Mouse (Mus musculus) CD4-positive, CD25-positive, alpha-beta regulatory T cell, adult 2 months (primary cell): ENCODE data around the gene Cldn14.
"Not testable (repeated sequence)": the region's sequence is repeated elsewhere in the genome, so short reads cannot be mapped to it uniquely, and the experiment has no call there.

Source experiments
- DNase-seq: peaks from one replicate; pipeline ENCODE4 v3.0.0-alpha.2; 2012; ENCODE audit warnings: low read depth, low spot score

Gene Cldn14

GRCm38 (mm10) chr16:94009356-94009755 lies 719 bp upstream of the Cldn14 start:
- DNase-seq = no peak

DNA sequence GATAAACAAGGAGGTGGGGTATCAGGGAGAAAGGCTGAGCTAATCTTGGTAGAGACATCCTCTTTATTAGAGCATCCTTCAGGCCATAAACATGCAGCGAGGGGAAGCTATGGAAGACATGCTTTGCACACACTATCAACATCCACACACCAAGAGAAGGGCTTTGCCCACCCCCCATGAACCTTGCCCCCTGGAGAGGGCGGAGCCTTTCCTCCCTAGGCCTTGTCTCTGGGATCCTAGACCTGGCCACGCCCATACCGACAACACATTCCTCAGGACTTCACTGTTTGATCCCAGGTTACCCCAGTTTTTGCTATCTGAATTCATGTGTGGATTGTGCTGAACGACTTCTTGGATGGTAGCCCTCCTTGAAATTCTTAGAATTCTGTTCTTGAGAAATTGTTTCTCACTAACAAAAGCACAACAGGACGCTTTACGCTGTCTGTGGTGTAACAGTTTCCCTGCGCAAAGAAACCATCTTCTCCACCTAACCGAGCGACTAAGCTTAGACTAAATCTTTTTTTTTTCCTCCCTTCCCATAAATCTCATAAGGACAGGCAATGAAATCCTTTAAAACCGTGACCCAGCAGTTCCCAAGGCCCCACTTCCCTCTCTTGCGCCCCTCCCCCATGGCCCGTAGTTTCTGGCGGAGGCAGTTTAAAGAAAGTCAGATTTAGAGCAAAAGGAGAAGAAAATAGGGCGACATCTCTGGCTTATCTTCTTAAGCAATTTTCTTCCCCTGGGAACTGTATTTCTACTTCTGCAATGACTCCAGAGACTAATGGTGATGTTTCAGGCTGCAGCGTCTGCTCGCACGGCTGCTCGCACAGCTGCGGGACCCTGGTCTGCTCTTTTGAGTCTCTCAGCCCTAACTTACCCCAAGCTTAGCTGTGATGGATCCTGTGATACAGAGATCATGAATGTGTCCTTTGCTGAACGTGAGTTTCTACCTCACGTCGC lies 1.7 kb downstream of the Cldn14 start:
- no peak for DNase-seq

DNA sequence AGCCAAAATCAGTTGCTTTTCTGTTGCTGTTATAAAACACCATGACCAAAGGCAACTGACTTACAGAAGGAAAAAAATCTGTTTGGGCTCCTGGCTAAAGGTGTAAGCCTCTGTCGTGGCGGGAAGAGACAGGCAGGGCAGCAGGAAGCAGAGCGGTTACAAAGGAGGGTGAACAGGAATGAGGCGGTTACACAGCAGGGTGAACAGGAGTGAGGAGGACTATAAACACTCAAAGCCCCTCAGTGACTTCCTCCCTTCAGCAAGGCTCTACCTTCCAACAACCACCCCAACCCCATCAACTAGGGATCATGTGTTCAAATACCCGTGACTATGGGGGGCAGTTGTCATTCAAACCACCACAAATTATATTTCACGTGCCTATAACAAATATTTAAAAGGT lies 5.2 kb downstream of the Cldn14 start:
- no peak for DNase-seq

DNA sequence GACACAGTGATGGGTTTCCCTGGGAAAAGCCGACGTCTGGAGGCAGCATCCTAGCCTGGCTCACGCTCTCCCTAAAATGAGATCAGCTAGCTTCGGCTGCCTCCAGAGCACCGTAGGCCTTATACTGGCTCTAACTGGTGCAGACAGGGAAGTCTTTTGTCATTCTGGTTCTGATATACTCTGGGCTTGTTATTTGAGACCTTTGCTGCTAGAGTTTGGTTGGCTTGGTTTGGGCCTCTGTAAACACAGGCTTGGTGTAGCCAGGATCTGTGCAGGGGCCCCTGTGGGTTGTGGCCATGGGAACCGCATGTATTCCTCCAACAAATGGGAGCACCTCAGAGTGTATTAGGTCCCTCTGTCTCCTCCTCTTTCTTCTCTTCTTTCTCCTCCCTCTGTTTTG lies 7.3 kb downstream of the Cldn14 start:
- DNase-seq = no peak

DNA sequence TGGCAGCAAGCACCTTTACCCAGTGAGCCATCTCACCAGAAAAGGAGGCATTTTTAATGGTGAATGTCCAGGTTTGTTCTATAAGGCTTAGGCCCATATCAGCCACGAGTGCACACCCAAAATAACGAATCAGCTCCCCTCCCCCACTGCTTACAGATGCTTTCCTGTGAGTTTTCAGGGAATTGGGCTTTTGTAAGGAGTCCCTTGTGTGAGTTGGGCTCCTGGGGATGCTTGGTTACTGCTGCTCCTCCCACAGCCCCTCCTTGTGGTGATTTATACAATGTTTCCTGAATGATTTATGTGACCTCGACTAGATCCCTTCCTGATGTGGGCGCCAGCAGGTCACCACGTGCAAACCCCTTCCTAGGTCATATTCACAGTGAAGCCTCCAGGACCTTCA lies 9.7 kb downstream of the Cldn14 start:
- no peak for DNase-seq

GRCm38 (mm10) chr16:93983576-93983975 lies 25.1 kb downstream of the Cldn14 start:
- DNase-seq = no peak

GRCm38 (mm10) chr16:93982341-93982740 lies 26.3 kb downstream of the Cldn14 start:
- no peak for DNase-seq

DNA sequence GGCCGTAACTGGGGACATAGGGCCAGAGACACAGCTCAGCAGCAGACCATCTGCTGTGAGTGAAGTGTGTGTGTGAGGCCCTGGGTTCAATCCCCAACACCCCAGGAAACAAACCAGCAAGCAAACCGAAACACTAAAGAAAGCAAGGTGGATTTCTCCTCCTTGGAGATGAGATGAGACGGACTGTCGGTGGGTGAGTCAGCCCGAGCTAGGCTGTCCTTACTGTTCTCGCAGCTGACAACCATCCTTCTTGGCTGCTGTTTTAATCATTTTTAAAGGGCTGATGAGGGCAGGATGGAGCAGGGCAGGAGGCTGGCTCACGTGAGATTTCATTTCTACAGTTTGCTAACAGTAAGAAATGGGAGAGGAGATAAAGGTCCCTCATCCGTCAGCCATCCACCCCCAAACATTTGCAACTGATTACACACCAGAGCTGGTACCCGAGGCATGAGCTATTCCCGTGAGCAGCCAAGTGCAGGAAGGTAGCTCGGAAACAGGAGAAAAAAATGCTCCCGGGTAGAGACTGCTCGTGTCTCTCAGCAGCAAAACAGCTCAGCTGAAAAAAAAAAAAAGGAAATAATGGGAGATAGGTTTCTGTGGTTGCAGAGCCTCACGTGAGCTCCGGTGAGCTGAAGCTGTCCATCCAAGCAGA lies 27.3 kb downstream of the Cldn14 start:
- DNase-seq = no peak

GRCm38 (mm10) chr16:93980338-93980737 lies 28.3 kb downstream of the Cldn14 start:
- not testable (repeated sequence) for DNase-seq

DNA sequence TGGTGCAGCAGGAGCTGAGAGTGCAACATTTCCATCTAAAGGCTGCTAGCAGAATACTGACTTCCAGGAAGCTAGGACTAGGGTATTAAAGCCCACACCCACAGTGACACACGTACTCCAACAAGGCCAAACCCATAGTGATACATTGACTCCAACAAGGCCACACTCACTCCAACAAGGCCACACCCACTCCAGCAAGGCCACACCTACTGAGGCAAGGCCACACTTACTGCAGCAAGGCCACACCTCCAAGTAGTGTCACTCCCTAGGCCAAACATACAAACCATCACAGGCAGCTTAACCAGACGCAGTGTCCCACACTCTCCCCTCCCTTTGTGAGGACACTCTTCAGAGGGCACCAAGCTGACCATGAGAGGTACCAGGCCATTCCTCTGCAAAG lies 29.3 kb downstream of the Cldn14 start:
- no peak for DNase-seq

DNA sequence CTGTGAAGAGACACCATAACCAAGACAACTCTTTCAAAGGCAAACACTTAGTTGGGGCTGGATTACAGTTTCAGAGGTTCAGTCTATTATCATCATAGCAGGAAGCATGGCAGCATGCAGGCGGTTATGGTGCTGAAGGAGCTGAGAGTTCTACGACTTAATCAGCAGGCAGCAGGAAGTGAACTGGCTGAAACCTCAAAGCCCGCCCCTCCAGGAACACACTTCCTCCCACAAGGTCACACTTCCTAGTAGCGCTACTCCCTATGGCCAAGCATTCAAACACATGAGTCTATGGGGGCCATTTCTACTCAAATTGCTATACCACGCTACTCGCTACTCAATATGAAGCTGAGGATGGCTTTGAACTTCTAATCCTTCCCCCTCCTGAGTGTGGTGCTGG lies 31.1 kb downstream of the Cldn14 start:
- DNase-seq = no peak

DNA sequence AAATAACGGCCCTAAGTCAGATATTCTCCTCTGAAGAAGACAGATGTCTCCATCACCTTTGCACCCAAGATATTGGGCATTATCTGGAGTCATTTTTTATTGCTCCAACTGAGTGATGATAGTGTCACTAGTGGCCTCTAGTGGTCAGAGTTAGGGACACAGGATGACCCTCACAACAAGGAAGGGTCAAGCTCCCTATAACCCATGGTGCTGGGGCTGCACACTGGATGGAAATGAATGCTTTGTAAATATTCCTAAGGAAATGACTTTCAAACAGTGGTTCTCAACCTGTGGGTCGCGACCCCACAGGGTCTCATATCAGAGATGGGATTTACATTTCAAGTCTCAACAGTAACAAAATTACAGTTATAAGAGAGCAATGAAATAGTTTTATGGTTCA lies 31.7 kb downstream of the Cldn14 start:
- DNase-seq = no peak

DNA sequence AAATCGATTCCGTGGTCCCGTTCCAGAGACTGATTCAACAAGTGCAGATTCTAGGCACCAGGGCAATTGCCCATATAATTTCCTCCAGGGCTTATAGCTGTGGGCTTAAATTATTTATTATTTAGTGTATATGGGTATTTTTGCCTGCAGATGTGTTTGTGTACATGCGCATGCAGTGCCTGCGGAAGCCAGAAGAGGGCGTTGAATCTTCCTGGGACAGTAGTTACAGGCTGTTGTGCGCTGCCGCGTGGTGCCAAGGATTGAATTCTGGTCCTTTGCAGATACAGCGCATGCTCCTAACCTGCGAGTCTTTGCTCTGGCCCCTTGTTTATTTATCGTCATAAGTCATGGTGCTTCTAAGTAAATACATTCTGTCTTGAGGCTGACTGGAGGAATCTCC lies 33.2 kb downstream of the Cldn14 start:
- DNase-seq = no peak

- DNase-seq = no peak
These were observed 34.4 kb downstream of the Cldn14 start for GRCm38 (mm10) chr16:93974278-93974677.

GRCm38 (mm10) chr16:93973554-93973953 lies 35.1 kb downstream of the Cldn14 start:
- DNase-seq = peak; percentile 66

GRCm38 (mm10) chr16:93973123-93973522 lies 35.5 kb downstream of the Cldn14 start:
- no peak for DNase-seq

DNA sequence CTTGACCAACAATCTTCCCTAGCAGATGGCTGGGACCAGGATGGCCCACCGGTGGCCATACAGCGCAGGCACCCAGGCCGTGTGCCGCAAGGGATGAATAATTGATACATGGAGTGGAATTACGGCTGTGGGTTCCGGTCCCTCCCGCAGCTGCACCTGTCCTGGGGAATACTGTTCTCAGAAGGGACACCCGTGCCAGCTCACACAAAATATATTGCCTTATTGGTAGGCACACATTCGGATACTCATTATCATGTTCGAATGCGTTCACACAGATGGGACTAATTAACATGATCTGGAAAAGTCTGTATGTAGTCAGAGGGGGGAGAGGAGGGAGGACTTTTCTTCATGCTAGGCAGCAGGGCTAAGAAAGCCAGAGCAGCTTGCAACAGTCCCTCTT lies 37.6 kb downstream of the Cldn14 start:
- DNase-seq = no peak

- no peak for DNase-seq
These were observed 40.7 kb downstream of the Cldn14 start for GRCm38 (mm10) chr16:93967893-93968292.

- DNase-seq = no peak
These were observed 46.4 kb downstream of the Cldn14 start for GRCm38 (mm10) chr16:93962283-93962682.

GRCm38 (mm10) chr16:93961099-93961646 lies 47.5 kb downstream of the Cldn14 start:
- DNase-seq = no peak

GRCm38 (mm10) chr16:93960495-93960894 lies 48.1 kb downstream of the Cldn14 start:
- DNase-seq = no peak

- DNase-seq = no peak
These were observed 51.2 kb downstream of the Cldn14 start for GRCm38 (mm10) chr16:93957402-93957801.

- no peak for DNase-seq
These were observed 51.7 kb downstream of the Cldn14 start for GRCm38 (mm10) chr16:93956986-93957385.
